Mouse (Mus musculus) thymus, postnatal 10 days (tissue): ENCODE measurements around the gene Slc51b.

Source experiments
- DNase-seq, 2 experiments: peaks; one replicate each; pipeline ENCODE4 v3.0.0; 2021; ENCODE audit warnings: low spot score in 2 of 2

Slc51b gene

DNA sequence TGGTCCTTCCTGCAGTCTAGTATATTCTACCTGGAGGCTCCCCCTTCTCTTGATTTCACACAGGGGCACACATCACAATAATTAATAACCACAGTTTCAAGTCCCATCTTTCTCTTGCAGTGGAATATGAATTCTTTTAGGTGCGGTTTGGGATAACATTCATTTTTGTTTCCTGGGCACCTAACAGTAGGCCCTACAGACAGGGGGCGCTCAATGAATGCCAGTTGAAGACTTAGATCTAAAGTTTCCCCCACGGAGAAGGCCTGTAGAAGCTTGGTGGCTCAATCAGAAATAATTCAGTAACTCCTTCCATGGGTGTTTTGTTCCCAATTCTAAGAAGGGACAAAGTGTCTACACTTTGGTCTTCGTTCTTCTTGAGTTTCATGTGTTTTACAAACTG is 50.3 kb downstream of the Slc51b start:
- DNase-seq = peak; percentile 31 to 70

DNA sequence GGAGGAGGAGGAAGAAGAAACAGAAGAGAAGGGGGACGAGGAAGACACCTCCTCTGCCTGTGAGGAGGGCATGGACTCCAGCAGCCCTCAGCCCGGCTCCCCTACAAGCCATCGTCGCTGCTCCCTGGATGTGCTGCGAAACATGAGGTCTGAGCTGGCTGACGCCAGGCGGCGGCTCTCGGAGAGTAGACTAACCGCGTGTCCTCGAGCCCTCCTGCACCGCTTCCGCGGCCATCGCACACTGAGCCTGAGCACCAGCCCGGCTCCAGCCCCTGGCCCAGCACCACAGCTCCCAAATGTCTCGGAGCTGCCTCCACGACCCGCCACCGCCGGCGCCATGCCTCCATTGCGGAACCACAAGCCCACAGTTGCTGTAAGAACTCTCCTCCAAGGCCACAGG is 51.0 kb downstream of the Slc51b start:
- DNase-seq = no peak

DNA sequence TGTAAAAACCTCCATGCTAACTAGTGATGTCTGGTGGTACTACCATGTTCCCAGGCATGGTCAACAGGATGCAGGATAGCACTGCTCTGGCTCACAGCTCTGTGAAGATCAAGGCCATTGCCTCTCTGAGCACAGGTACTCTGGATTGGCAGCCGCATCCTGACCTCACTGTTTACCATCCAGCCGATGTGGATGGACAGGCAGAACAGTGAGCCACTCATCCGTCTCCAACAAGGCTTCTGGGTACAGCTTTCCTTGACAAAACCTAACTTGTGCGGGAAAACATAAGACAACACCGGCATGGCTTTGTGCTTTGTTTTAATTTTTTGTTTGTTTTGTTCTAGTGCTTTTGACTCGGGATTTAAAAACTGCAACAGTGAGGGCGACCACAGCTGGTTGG is 57.0 kb downstream of the Slc51b start:
- no peak for DNase-seq

GRCm38 (mm10) chr9:65363684-65364083 is 59.1 kb downstream of the Slc51b start:
- no peak for DNase-seq
